Mouse (Mus musculus): ENCODE data around the gene Lsm7. TPM values are rescaled to one million over a fixed set of nuclear protein-coding genes. Genes with fewer than 3 reads are reported as not detected.
A peak's percentile ranks its signal among the peaks of the same experiment; 100 is the strongest.

Gene Lsm7
- 104 and 108 TPM in 2 replicates for polyA plus RNA-seq (2015; fragmentation: Nextera tagmentation; extraction: Ambion mirVana)

DNA sequence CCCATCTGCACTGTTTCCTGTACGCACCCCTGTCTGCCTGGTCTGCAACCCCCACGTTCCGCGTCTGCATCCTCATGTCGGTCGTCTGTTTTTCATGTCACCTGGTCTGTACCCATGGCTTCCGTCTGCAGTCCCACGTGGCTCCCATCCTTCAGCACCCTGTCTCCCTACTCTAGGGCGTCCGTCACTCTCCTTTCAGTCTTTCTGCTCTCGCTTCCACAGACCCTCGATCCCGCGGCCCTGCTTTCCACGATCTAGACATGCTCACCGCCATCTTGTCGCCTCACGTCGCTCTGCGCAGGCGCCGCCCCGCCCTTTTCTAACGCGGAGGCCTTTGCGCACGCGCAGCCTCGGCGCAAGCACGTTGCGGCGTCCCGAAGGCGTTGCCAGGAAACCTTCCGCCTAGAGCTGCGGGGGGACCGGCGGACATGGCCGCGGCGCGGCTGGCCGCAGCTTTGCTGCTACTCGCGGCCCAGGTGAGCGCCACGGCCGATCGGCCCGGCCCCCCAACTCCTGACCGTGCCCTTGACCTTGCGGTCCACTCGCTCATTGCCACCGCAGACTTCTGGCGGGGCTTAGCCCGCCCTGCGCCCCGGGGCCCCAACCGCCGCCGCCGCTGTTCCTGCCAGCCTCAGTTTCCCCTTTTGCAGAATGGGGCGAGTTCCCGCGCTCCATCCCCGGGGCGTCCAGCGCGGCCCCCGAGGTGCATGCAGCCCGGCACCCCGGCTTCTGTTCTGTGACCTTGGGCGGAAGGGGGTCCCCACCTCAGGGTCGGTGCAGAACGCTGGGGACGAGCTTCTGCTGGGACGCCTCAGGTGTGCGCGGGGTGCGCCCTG is at the start of gene Lsm7, which contains the start of gene Sppl2b:
Lsm7 (minus strand) TSS at position 297 of the 836 bp plus-strand sequence.
Sppl2b (plus strand) TSS at position 363 of the 836 bp plus-strand sequence.
- peaks cover 16% of the 10 kb centered on the region for H3K36me3 ChIP-seq (replicated peaks; ENCODE audit: insufficient read depth, low read length)
- under 1% methylated on average over 79 of the region's 81 CpGs for WGBS (ENCODE audit: insufficient replicate concordance)
- ATAC-seq (peak; percentile 48), DNase-seq (peak; percentile 98)
- H3K4me2 ChIP-seq (ENCODE audit: low read depth, low read length), result peak within 1 kb of the TSS; percentile 98
- H3K27me3 ChIP-seq (ENCODE audit: insufficient read depth, low read length), result no peaks in the 10 kb centered on the region
- H3K4me1 ChIP-seq (ENCODE audit: insufficient read depth), result peaks cover 35% of the 10 kb centered on the region
- peak within 1 kb of the TSS; percentile 98 for H3K27ac ChIP-seq (ENCODE audit: low read depth)
- TF ChIP-seq CTCF (IDR thresholded peaks at IDR 0.05; ENCODE audit: low read depth) (no peak), EP300 (IDR thresholded peaks at IDR 0.05; ENCODE audit: low read depth) (no peak)
- no peaks in the 10 kb centered on the region for H3K9me3 ChIP-seq (ENCODE audit: low read length)
- peak within 1 kb of the TSS; percentile 90 for H3K4me3 ChIP-seq (ENCODE audit: low read depth, low read length)
- peak within 1 kb of the TSS; percentile 86 for H3K9ac ChIP-seq (replicated peaks)

DNA sequence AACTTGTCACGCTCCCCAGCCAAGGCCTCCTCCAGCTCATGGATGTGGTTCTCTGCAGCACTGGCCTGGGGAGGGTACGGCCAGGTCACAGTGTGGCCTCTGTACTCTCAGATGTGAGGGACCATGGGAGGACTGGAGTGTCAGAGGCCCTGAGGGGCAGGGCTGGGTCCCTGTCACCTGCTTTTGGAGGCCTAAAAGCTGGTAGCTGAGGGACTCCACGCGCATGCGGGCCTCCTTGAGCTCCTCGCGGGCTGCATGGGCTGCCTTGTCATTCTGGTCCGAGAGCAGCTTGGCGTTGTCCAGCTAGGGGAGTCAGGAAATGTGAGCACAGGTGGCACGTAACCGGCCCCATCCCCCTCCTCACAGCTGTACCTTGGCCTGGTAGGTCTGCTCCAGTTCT is 49.7 kb upstream of the Lsm7 start:
- H3K9me3 ChIP-seq (ENCODE audit: low read length), result no peaks in the 10 kb centered on the region
- H3K9ac ChIP-seq (replicated peaks), result no peak overlapping the region
- H3K4me1 ChIP-seq (ENCODE audit: insufficient read depth), result peaks cover 7% of the 10 kb centered on the region
- H3K27me3 ChIP-seq (ENCODE audit: insufficient read depth, low read length), result no peaks in the 10 kb centered on the region
- DNase-seq (no peak), ATAC-seq (no peak)
- no peak overlapping the region for H3K4me2 ChIP-seq (ENCODE audit: low read depth, low read length)
- TF ChIP-seq EP300 (IDR thresholded peaks at IDR 0.05; ENCODE audit: low read depth) (no peak), CTCF (IDR thresholded peaks at IDR 0.05; ENCODE audit: low read depth) (no peak)
- 86% methylated on average over 11 of the region's 11 CpGs for WGBS (ENCODE audit: insufficient replicate concordance)
- no peak overlapping the region for H3K27ac ChIP-seq (ENCODE audit: low read depth)
- peaks cover 33% of the 10 kb centered on the region for H3K36me3 ChIP-seq (replicated peaks; ENCODE audit: insufficient read depth, low read length)
- H3K4me3 ChIP-seq (ENCODE audit: low read depth, low read length), result no peak overlapping the region

DNA sequence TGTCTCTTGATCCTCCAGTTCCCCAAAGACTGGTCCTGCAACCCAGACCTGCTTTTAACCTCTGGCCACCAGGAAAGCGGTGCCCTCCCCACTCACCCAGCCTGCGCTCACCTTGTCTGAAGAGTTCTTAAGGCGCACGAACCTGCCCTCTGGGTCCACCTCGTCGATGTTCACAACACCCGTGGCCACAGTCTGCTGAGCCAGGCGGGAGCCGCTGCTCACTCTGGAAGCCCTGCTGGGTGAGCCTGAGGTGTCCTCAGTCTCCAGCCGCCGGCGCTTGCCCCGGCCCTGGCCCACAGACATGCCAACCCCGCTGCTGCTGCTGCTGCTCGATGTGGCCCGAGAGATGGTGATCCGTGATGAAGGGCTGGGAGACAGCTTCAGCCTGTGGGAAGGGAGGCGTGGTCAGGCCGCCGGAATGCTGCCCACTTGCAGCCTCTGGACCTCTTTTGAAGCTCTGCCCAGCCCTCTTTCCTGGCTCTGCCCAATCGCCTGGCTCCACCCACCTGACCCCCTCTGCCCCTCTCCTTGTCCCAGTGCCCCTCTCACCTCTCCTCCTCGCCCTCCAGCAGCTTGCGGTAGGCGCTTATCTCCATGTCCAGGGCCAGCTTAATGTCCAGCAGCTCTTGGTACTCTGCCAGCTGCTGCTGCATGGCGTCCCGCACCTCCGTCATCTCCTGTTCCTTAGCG is 49.1 kb upstream of the Lsm7 start:
- ATAC-seq (no peak), DNase-seq (no peak)
- 90% methylated on average over 28 of the region's 28 CpGs for WGBS (ENCODE audit: insufficient replicate concordance)
- Histone ChIP-seq H3K4me3 (ENCODE audit: low read depth, low read length) (no peak overlapping the region), H3K9me3 (ENCODE audit: low read length) (no peaks in the 10 kb centered on the region), H3K27me3 (ENCODE audit: insufficient read depth, low read length) (no peaks in the 10 kb centered on the region), H3K27ac (ENCODE audit: low read depth) (no peak overlapping the region), H3K4me1 (ENCODE audit: insufficient read depth) (peaks cover 12% of the 10 kb centered on the region), H3K9ac (replicated peaks) (no peak overlapping the region), H3K4me2 (ENCODE audit: low read depth, low read length) (no peak overlapping the region), H3K36me3 (replicated peaks; ENCODE audit: insufficient read depth, low read length) (peaks cover 38% of the 10 kb centered on the region)
- TF ChIP-seq CTCF (IDR thresholded peaks at IDR 0.05; ENCODE audit: low read depth), result no peak
- no peak for TF ChIP-seq EP300 (IDR thresholded peaks at IDR 0.05; ENCODE audit: low read depth)

DNA sequence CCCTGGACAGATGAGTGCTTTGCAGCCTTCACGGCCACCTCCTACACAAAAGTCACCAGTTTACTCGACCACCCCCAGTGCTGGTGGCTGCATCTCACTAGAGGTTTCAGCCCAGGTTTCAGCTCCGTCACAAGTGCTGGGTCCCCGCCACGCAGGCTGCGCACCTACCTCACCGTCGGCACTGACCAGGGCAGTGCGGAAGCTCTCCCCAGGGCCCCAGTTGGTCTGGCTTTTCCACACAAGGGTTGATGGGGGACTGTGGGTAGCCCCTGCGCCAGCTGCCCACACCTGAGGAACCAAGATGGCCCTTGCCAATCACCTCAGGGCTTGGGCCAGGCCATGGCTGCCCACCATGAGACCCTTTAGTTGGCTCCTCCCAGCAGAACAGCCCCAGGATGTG is 48.3 kb upstream of the Lsm7 start:
- H3K9ac ChIP-seq (replicated peaks), result no peak overlapping the region
- no peak overlapping the region for H3K4me2 ChIP-seq (ENCODE audit: low read depth, low read length)
- peaks cover 15% of the 10 kb centered on the region for H3K4me1 ChIP-seq (ENCODE audit: insufficient read depth)
- no peaks in the 10 kb centered on the region for H3K9me3 ChIP-seq (ENCODE audit: low read length)
- no peaks in the 10 kb centered on the region for H3K27me3 ChIP-seq (ENCODE audit: insufficient read depth, low read length)
- no peak overlapping the region for H3K4me3 ChIP-seq (ENCODE audit: low read depth, low read length)
- TF ChIP-seq EP300 (IDR thresholded peaks at IDR 0.05; ENCODE audit: low read depth), result no peak
- TF ChIP-seq CTCF (IDR thresholded peaks at IDR 0.05; ENCODE audit: low read depth), result no peak
- 90% methylated on average over 10 of the region's 10 CpGs for WGBS (ENCODE audit: insufficient replicate concordance)
- DNase-seq, result no peak
- no peak overlapping the region for H3K27ac ChIP-seq (ENCODE audit: low read depth)
- H3K36me3 ChIP-seq (replicated peaks; ENCODE audit: insufficient read depth, low read length), result peaks cover 36% of the 10 kb centered on the region
- no peak for ATAC-seq

DNA sequence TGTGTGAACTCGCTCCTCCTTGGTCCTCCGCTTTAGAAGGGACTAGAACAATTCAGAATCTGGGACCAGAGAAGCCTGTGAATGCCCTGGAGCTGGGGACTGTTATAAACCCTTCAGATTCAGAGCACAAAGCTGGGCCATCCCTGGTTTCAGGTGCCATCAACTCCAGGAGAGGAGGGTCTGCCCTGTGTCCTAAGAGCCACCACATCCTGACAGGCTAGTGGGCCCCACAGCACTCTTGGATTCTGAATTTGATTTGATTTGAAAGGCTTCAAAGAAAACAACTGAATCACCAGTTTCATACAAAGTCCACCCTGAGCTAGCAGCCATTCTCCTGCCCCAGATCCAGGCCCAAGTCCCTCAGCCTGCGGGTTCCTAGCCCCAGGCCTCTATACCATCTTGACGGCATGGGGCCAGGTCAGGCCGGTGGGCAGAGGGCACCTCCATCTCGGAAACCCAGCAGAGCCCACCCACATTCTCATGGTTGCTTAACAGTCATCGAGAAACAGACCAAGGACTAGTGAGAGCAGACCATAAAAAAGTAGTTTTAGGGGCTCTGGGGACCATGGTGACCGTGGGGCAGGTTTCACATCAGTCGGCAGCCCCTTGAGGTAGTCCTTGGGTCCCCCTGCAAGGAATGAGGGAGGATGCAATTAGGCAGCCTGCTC is 47.4 kb upstream of the Lsm7 start:
- no peak overlapping the region for H3K27ac ChIP-seq (ENCODE audit: low read depth)
- WGBS (ENCODE audit: insufficient replicate concordance), result 91% methylated on average over 9 of the region's 9 CpGs
- no peaks in the 10 kb centered on the region for H3K9me3 ChIP-seq (ENCODE audit: low read length)
- H3K4me2 ChIP-seq (ENCODE audit: low read depth, low read length), result no peak overlapping the region
- TF ChIP-seq EP300 (IDR thresholded peaks at IDR 0.05; ENCODE audit: low read depth) (no peak), CTCF (IDR thresholded peaks at IDR 0.05; ENCODE audit: low read depth) (no peak)
- no peak for DNase-seq
- no peaks in the 10 kb centered on the region for H3K27me3 ChIP-seq (ENCODE audit: insufficient read depth, low read length)
- peaks cover 15% of the 10 kb centered on the region for H3K4me1 ChIP-seq (ENCODE audit: insufficient read depth)
- H3K9ac ChIP-seq (replicated peaks), result no peak overlapping the region
- no peak overlapping the region for H3K4me3 ChIP-seq (ENCODE audit: low read depth, low read length)
- ATAC-seq, result no peak
- peaks cover 32% of the 10 kb centered on the region for H3K36me3 ChIP-seq (replicated peaks; ENCODE audit: insufficient read depth, low read length)
